Mouse (Mus musculus) large intestine, adult 2 months (tissue): ENCODE measurements around the gene Lrrc1. TPM values are rescaled to one million over a fixed set of nuclear protein-coding genes. Genes with fewer than 3 reads are reported as not detected.

Experiments used
- DNase-seq: peaks from one replicate; pipeline ENCODE4 v3.0.0-alpha.2; 2012; ENCODE audit warnings: low read depth, low spot score
- WGBS: fragments of 180-500 bp; shearing (Covaris S2); methylation state at CpG from one replicate; pipeline ENCODE4 v1.1.7; 2018; 5-methylcytosine and 5-hydroxymethylcytosine counted together
- polyA plus RNA-seq: library from polyadenylated mRNA; depleted of rRNA; stranded (reverse); fragments of >200 nt; gene quantifications from 2 replicates; pipeline ENCODE4 v1.2.3, GENCODE M21; 2012

The Lrrc1 gene
- polyA plus RNA-seq, 1 experiment: 65.9 TPM

GRCm38 (mm10) chr9:77546010-77546409 lies 1.3 kb upstream of the Lrrc1 start:
- WGBS: 39% methylated on average over 3 of the region's 3 CpGs
- DNase-seq: no peak

- WGBS: 1% methylated on average over 17 of the region's 17 CpGs
- no peak for DNase-seq
These were observed 375 bp upstream of the Lrrc1 start for GRCm38 (mm10) chr9:77545068-77545421.

GRCm38 (mm10) chr9:77543351-77544321 lies 1.0 kb downstream of the Lrrc1 start:
- no peak for DNase-seq
- WGBS: 3% methylated on average over 40 of the region's 40 CpGs

- DNase-seq: no peak
- 93% methylated on average over 7 of the region's 7 CpGs for WGBS
These were observed 3.1 kb downstream of the Lrrc1 start for GRCm38 (mm10) chr9:77541556-77541955.

- 94% methylated on average over 9 of the region's 9 CpGs for WGBS
- DNase-seq: no peak
These were observed 5.4 kb downstream of the Lrrc1 start for GRCm38 (mm10) chr9:77539232-77539631.

- DNase-seq: no peak
- WGBS: 73% methylated on average over 10 of the region's 10 CpGs
These were observed 7.3 kb downstream of the Lrrc1 start for GRCm38 (mm10) chr9:77537357-77537756.

- no peak for DNase-seq
- 40% methylated on average over 7 of the region's 7 CpGs for WGBS
These were observed 7.8 kb downstream of the Lrrc1 start for GRCm38 (mm10) chr9:77536832-77537231.

GRCm38 (mm10) chr9:77536286-77536685 lies 8.4 kb downstream of the Lrrc1 start:
- WGBS: 21% methylated on average over 6 of the region's 6 CpGs
- DNase-seq: no peak

- 87% methylated on average over 17 of the region's 17 CpGs for WGBS
- no peak for DNase-seq
These were observed 9.5 kb downstream of the Lrrc1 start for GRCm38 (mm10) chr9:77535021-77535744.

GRCm38 (mm10) chr9:77528379-77529041 lies 16.2 kb downstream of the Lrrc1 start:
- WGBS: 60% methylated on average over 5 of the region's 5 CpGs
- DNase-seq: no peak

- WGBS: 76% methylated on average over 6 of the region's 6 CpGs
- DNase-seq: no peak
These were observed 17.5 kb downstream of the Lrrc1 start for GRCm38 (mm10) chr9:77527170-77527569.

- WGBS: 8% methylated on average over 2 of the region's 2 CpGs
- no peak for DNase-seq
These were observed 18.0 kb downstream of the Lrrc1 start for GRCm38 (mm10) chr9:77526715-77527114.

GRCm38 (mm10) chr9:77525595-77526295 lies 18.9 kb downstream of the Lrrc1 start:
- WGBS: 96% methylated on average over 16 of the region's 16 CpGs

GRCm38 (mm10) chr9:77523793-77524192 lies 20.9 kb downstream of the Lrrc1 start:
- 58% methylated on average over 4 of the region's 4 CpGs for WGBS

More at GRCm38 (mm10) chr9:77525595-77526295, 18.9 kb downstream of the Lrrc1 start:
- DNase-seq: no peak

GRCm38 (mm10) chr9:77522476-77522875 lies 22.2 kb downstream of the Lrrc1 start:
- DNase-seq: no peak
- 98% methylated on average over 3 of the region's 3 CpGs for WGBS

More at GRCm38 (mm10) chr9:77523793-77524192, 20.9 kb downstream of the Lrrc1 start:
- DNase-seq: no peak

- WGBS: 72% methylated on average over 2 of the region's 2 CpGs
- DNase-seq: no peak
These were observed 25.5 kb downstream of the Lrrc1 start for GRCm38 (mm10) chr9:77519198-77519597.

- WGBS: 68% methylated on average over 7 of the region's 7 CpGs
- DNase-seq: no peak
These were observed 27.8 kb downstream of the Lrrc1 start for GRCm38 (mm10) chr9:77516782-77517364.

GRCm38 (mm10) chr9:77513892-77514291 lies 30.8 kb downstream of the Lrrc1 start:
- 46% methylated on average over 3 of the region's 3 CpGs for WGBS
- DNase-seq: no peak

GRCm38 (mm10) chr9:77512220-77512619 lies 32.5 kb downstream of the Lrrc1 start:
- DNase-seq: no peak
- 70% methylated on average over 6 of the region's 6 CpGs for WGBS
